In the genomic region with DNA sequence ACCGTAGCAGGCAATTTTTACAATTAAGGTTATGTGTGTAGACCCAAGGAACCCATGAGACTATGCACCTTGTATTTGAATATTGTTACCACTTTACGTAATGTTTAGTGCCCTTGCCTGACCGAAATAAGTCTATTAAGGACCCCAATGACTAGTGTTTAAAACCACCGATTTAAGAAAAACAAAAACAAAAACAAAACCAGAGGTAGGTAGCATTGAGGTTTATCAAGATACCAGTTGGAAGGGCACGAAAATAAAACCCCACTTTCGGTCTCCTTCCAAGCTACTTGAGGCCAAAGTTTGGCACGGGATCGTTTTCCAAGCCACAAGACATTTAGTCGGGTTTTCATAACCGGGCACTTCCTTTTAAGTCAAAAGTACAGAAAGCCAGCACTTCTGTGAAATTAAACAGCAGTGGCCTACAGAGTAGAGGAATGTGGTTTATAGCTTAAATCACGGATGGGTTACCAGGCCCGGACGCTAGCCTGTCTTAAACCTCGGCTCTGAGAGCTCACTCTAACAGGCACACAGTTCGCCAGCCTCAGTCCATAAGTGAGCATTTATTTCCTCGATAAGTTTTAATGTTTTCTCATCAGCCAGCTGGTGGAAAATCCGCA, we compare ENCODE assay signal across 8 mouse cellular contexts. TPM values are rescaled to one million over a fixed set of nuclear protein-coding genes. Genes with fewer than 3 reads are reported as not detected.
DNase-seq lines count a peak whose midpoint lies in the region; ATAC-seq and TF ChIP-seq lines count a peak whose summit lies in the region.

No protein-coding gene starts in this region.

- peak; percentile 42 for DNase-seq in liver, adult 2 months (ENCODE audit: extremely low read depth, low read depth, low spot score)
- no peak for DNase-seq in liver
- DNase-seq in embryo, embryonic 9.5 days (ENCODE audit: extremely low spot score), result peak; percentile 53
- no peak for DNase-seq in cerebellum, adult 8-10 months
- DNase-seq in cerebellum, postnatal 25 days, result no peak
- DNase-seq in kidney, adult 18-20 months, result no peak

- TF ChIP-seq POLR2A in liver, adult 2 months (IDR thresholded peaks at IDR 0.05; ENCODE audit: extremely low read depth, insufficient read depth, low read length), result no peak

- H3K27ac ChIP-seq in liver, adult 2 months (replicated peaks; ENCODE audit: insufficient read depth, low read depth, low read length), result peak overlapping the region; percentile 66
- peak overlapping the region; percentile 100 for H3K27ac ChIP-seq in intestine, embryonic 15.5 days
- H3K27ac ChIP-seq in neural tube, embryonic 13.5 days (replicated peaks), result no peak overlapping the region

- no peaks in the 10 kb centered on the region for H3K9me3 ChIP-seq in intestine, embryonic 15.5 days
- no peaks in the 10 kb centered on the region for H3K9me3 ChIP-seq in neural tube, embryonic 13.5 days

- WGBS in liver, adult 2 months, result 8% methylated on average over 17 of the region's 17 CpGs
- 5% methylated on average over 17 of the region's 17 CpGs for WGBS in intestine, embryonic 15.5 days
- 2% methylated on average over 17 of the region's 17 CpGs for WGBS in neural tube, embryonic 13.5 days

- H3K36me3 ChIP-seq in liver, adult 2 months (ENCODE audit: control insufficient read depth, insufficient read depth, low read length), result peaks cover 16% of the 10 kb centered on the region
- H3K36me3 ChIP-seq in intestine, embryonic 15.5 days, result no peaks in the 10 kb centered on the region; the same call in 1 of the 2 replicates
- H3K36me3 ChIP-seq in neural tube, embryonic 13.5 days, result no peaks in the 10 kb centered on the region

- H3K9ac ChIP-seq in liver, adult 2 months (ENCODE audit: low read depth, low read length), result peak overlapping the region; percentile 78
- peak overlapping the region; percentile 86 for H3K9ac ChIP-seq in intestine, embryonic 15.5 days
- H3K9ac ChIP-seq in neural tube, embryonic 13.5 days, result peak overlapping the region; percentile 45; the same call in 1 of the 2 replicates

- peak overlapping the region; percentile 65 for H3K4me3 ChIP-seq in liver, adult 2 months (ENCODE audit: insufficient read depth, low read depth, low read length)
- peak overlapping the region; percentile 58 for H3K4me3 ChIP-seq in intestine, embryonic 15.5 days (replicated peaks)
- peak overlapping the region; percentile 34 for H3K4me3 ChIP-seq in neural tube, embryonic 13.5 days

- no peak for TF ChIP-seq CTCF in liver, adult 2 months (IDR thresholded peaks at IDR 0.05; ENCODE audit: low read depth, low read length)

- 0 out of 2 replicates have a peak, but pooled peaks cover 3% of the 10 kb centered on the region for H3K79me2 ChIP-seq in liver, adult 2 months (ENCODE audit: control insufficient read depth, insufficient read depth, low read length)

- H3K4me2 ChIP-seq in intestine, embryonic 15.5 days (replicated peaks), result peak overlapping the region; percentile 92
- H3K4me2 ChIP-seq in neural tube, embryonic 13.5 days, result peak overlapping the region; percentile 56

- ATAC-seq in intestine, embryonic 15.5 days, result no peak
- no peak for ATAC-seq in neural tube, embryonic 13.5 days (ENCODE audit: low read depth)

- H3K4me1 ChIP-seq in liver, adult 2 months (ENCODE audit: control insufficient read depth, insufficient read depth, low read length), result no peaks in the 10 kb centered on the region
- H3K4me1 ChIP-seq in intestine, embryonic 15.5 days (replicated peaks), result peaks cover 23% of the 10 kb centered on the region
- H3K4me1 ChIP-seq in neural tube, embryonic 13.5 days (replicated peaks), result peaks cover 16% of the 10 kb centered on the region

- H3K27me3 ChIP-seq in liver, adult 2 months (ENCODE audit: control insufficient read depth, insufficient read depth, low read length), result no peaks in the 10 kb centered on the region
- H3K27me3 ChIP-seq in intestine, embryonic 15.5 days (replicated peaks), result peaks cover 3% of the 10 kb centered on the region; the same call in 1 of the 2 replicates
- peaks cover 99% of the 10 kb centered on the region for H3K27me3 ChIP-seq in neural tube, embryonic 13.5 days

RNA-seq across cellular contexts. Expression of gene Tbx3, which starts 2.6 kb away (rescaled TPM):
- 7.7 and 8.2 TPM in 2 replicates for total RNA-seq in liver, adult 2 months (2014; rRNA removed)
- polyA plus RNA-seq in liver, adult 2 months (2012; rRNA removed), result 25.0 and 32.4 TPM in 2 replicates
- polyA plus RNA-seq in intestine, embryonic 15.5 days (2015; fragmentation: Nextera tagmentation; extraction: Ambion mirVana), result 38.6 and 44.9 TPM in 2 replicates
- polyA plus RNA-seq in neural tube, embryonic 13.5 days (2015; fragmentation: Nextera tagmentation; extraction: Ambion mirVana), result 10.5 and 11.7 TPM in 2 replicates

Comparison
In these comparisons a context has a peak if more than half of its experiments do, and no peak if none do; other contexts are left out.
1. DNase-seq: peak in liver, adult 2 months (single experiment) and embryo, embryonic 9.5 days (single experiment); none in liver (single experiment), cerebellum, adult 8-10 months (single experiment), cerebellum, postnatal 25 days (0 of 2) and kidney, adult 18-20 months (single experiment).
2. Peak in every context shown above with its lines, with median percentiles within 50 percentile points of each other: H3K4me3 ChIP-seq and H3K9ac ChIP-seq.